Mouse (Mus musculus) adrenal gland, adult 18-20 months (tissue): ENCODE results near the gene Ppat. TPM values are rescaled to one million over a fixed set of nuclear protein-coding genes. Genes with fewer than 3 reads are reported as not detected.

Experiments
- DNase-seq, 2 experiments: peaks; one replicate each; pipeline ENCODE4 v3.0.0; 2021 to 2022; ENCODE audit warnings: low spot score in 2 of 2
- total RNA-seq, 2 experiments: library from RNA; stranded (reverse); gene quantifications; 1 replicate in 1 of 2; 2 replicates in 1 of 2; pipeline ENCODE4 v1.2.3; 2021

Ppat gene
- total RNA-seq, 2 experiments from 2014 or later = 12.2 to 15.3 TPM

DNA sequence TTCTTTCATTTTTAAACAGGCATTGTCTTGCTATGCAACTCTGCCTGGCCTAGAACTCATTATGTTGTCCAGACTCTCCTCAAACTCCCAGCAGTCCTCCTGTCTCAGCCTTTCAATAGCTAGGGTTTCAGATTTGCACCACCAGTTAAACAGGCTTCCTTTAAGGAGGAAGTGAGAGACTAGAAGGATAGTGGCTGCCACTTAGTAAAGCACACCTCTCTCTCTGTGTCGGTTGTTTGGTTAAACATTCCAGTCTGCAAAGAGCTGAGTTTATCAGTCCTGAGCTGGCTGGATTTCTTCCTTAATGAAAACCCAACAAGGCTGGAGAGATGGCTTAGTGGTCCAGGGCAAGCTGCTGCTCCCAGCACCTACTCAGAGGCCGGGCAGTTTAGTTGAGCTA, 58.8 kb downstream of the Ppat start:
- no peak for DNase-seq

DNA sequence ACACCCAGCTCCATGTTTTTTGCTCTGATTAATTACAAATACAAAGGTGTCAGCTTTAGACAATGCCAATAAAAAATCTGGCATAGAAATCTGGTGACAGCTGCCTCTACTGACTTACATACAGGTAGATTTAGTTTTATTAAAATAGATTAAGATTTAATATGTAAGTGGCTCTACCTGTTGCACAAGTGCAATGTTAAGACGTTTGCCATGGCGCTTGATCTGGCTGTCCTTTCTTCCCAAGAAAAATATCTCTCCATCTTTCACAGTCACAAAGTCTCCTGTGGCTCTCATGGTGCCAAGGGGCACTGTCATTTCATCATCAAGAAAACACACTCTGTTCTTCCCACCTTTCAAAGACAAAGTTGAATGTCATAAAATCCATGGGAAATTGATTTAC, 64.4 kb downstream of the Ppat start:
- no peak for DNase-seq

DNA sequence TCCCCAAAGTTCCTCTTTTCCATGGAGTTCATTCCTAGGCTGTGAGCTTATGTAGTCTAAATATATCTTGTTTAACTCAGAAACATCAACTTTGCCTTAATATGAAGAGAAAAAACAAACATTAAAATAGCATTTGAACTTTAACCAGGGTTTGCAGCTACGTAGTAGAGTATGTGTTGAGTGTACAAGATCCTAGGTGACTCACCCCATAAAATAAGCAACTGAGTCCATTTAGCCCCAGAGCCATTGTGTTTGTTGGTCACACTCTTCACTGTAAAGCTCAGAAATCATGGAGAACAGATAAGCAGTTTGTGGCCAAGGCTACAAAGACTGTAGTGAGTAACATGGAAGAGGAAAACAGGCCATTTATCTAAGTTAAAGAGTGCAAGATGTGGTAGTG, 67.3 kb downstream of the Ppat start:
- no peak for DNase-seq

DNA sequence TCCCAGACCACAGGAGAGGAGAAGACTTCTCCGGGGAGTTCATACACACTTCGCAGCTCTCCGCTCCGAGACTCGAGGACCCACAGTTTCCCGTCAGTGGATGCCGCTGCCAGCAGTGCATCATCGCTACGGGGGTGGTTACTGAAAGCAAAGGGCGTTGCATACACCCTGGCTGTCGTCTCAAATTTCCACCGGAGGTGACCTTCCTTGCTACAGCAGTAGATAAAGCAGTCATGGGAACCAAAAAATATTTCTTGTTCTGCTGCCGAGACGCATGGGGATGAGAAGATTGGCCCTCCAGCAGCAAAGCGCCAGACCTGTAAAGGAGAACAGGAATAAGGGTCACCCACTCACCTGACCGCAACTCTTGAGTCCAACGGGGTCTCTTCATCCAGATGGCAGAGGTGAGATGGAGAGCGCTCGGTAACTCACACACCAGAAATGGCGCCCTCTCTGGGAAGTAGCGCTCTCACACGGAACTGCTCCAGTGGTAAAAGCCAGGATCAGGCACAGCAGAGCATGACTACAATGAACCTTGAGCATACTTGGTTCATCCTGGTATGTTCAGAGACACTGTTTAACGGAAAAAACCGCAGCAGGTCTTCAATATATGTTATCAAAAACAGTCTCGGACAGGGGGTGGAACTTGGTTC, 75.1 kb downstream of the Ppat start:
- DNase-seq = no peak

DNA sequence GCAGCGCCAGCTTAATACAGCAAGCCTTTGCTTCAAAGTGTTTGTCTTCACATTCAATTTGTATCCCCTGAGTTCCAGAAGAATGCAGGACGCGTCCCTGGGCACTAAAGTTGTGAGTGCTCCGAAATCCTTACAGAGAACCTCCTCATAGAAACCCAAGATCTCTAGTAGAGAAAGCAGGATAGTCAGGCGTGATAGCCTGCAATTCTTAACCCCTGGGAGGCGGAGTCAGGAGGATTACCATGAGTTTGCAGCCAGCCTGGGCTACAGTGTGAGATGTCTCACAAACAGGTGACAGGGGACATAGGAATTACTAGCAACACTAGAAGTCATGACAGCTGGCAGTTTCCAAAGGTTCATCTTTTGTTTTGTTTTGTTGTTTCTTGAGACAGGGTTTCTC, 81.8 kb downstream of the Ppat start:
- DNase-seq = no peak

DNA sequence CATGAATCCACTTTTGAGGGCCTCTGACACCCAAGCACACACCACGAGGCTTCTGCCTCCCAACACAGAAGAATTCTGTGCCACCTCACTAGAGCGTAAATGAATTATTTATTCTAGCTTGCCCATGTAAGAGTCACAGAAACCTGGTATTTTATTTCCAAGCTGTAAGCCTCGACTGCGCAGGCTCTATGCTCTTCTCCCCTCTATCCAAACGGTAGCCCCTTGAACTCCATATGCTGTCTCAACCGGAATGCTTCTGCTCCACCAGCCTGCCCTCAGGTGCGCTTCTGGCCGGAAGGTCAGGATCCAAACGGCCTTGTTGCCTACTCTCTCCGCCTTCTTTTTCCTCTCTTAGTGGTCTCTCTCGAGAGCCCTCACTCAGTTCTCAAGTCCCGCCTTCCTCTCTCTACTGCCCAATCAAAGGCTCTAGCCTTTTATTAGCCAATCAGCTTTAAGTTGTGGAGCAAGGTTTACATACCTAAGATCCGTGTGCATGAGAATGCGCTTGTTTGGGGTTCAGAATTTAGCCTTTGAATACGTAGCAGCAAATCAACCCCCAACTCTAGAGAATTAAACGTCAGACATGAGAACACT, 82.6 kb downstream of the Ppat start:
- DNase-seq = no peak

DNA sequence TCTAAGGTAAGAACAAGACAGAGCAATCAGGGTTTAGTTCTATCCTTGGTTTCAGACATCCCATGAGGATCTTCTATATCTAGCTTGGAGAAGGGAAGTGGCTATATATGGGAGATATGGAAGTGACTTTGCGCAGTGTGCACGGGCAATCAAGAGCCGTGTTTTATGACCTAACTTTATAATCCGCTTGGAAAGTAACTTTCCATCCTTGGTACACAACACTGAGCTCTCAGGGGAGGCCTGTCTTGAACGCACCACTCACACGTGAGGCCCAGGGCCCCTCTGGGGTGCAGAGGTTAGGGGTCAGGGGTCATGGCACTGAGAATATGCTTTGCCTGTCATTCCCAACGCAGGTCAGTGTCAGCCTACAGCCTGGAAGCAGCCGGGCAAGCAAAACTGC, 84.6 kb downstream of the Ppat start:
- DNase-seq = no peak

Other genes starting within 250 kb of the Ppat start
- gene Aasdh, start 46.1 kb downstream of the Ppat start, total RNA-seq = 10 to 100 TPM; 14.8 to 16.2 TPM
- 100 to 1,000 TPM; 148 to 195 TPM for gene Paics, start 271 bp downstream of the Ppat start, total RNA-seq
- gene Srp72, start 23.1 kb upstream of the Ppat start, total RNA-seq = 100 to 1,000 TPM; 115 to 139 TPM
- not detected for gene Arl9, start 52.5 kb upstream of the Ppat start, total RNA-seq
- not detected for gene Thegl, start 64.4 kb upstream of the Ppat start, total RNA-seq
- 1 to 10 TPM; 2.4 to 3.3 TPM for gene Hopx, start 163.5 kb upstream of the Ppat start, total RNA-seq